Mouse (Mus musculus) liver, embryonic 14.5 days (tissue): ENCODE measurements around the gene Tekt2.

Source experiments
- CTCF ChIP-seq: IDR thresholded peaks from 2 replicates; pipeline ENCODE4 v1.5.1; 2016; ENCODE audit warnings: antibody characterized with exemption, low read depth, control low read depth
- EP300 ChIP-seq: IDR thresholded peaks from 2 replicates; pipeline ENCODE4 v1.6.1; 2016; ENCODE audit warnings: antibody characterized with exemption, low read depth

- TF ChIP-seq CTCF (no peak), EP300 (no peak)
Observed at GRCm38 (mm10) chr4:126281706-126282105, 43.8 kb downstream of the Tekt2 start.
